Mouse (Mus musculus): Measurements from ENCODE around the gene Myh14. TPM values are rescaled to one million over a fixed set of nuclear protein-coding genes. Genes with fewer than 3 reads are reported as not detected.

The Myh14 gene
- polyA plus RNA-seq, 1 experiment from 2014 or later: 1.5 TPM

- ATAC-seq: no peak
- H3K36me3 ChIP-seq (replicated peaks; ENCODE audit: insufficient read depth, low read length): no peaks in the 10 kb centered on the region; the same call in 1 of the 2 replicates
- TF ChIP-seq EP300 (IDR thresholded peaks at IDR 0.05; ENCODE audit: low read depth): no peak
- no peak for TF ChIP-seq CTCF (IDR thresholded peaks at IDR 0.05; ENCODE audit: low read depth)
- no peak overlapping the region for H3K9ac ChIP-seq (replicated peaks)
- no peaks in the 10 kb centered on the region for H3K9me3 ChIP-seq (ENCODE audit: low read length)
- WGBS (ENCODE audit: insufficient replicate concordance): 68% methylated on average over 1 of the region's 1 CpGs
- DNase-seq: no peak
- no peak overlapping the region for H3K4me2 ChIP-seq (ENCODE audit: low read depth, low read length)
- H3K27me3 ChIP-seq (ENCODE audit: insufficient read depth, low read length): peaks cover 26% of the 10 kb centered on the region
- 0 out of 2 replicates have a peak, but pooled peaks cover 4% of the 10 kb centered on the region for H3K4me1 ChIP-seq (ENCODE audit: insufficient read depth)
- H3K4me3 ChIP-seq (ENCODE audit: low read depth, low read length): no peak overlapping the region
- no peak overlapping the region for H3K27ac ChIP-seq (ENCODE audit: low read depth)
Measured at GRCm38 (mm10) chr7:44583146-44583545, 87.5 kb downstream of the Myh14 start.

- TF ChIP-seq EP300 (IDR thresholded peaks at IDR 0.05; ENCODE audit: low read depth) (no peak), CTCF (IDR thresholded peaks at IDR 0.05; ENCODE audit: low read depth) (no peak)
- H3K9ac ChIP-seq (replicated peaks): no peak overlapping the region
- H3K4me3 ChIP-seq (ENCODE audit: low read depth, low read length): no peak overlapping the region
- 0 out of 2 replicates have a peak, but pooled peaks cover 4% of the 10 kb centered on the region for H3K4me1 ChIP-seq (ENCODE audit: insufficient read depth)
- 50% methylated on average over 5 of the region's 5 CpGs for WGBS (ENCODE audit: insufficient replicate concordance)
- ATAC-seq (no peak), DNase-seq (no peak)
- H3K4me2 ChIP-seq (ENCODE audit: low read depth, low read length): no peak overlapping the region
- no peaks in the 10 kb centered on the region for H3K9me3 ChIP-seq (ENCODE audit: low read length)
- no peak overlapping the region for H3K27ac ChIP-seq (ENCODE audit: low read depth)
- H3K36me3 ChIP-seq (replicated peaks; ENCODE audit: insufficient read depth, low read length): no peaks in the 10 kb centered on the region; the same call in 1 of the 2 replicates
- peaks cover 22% of the 10 kb centered on the region for H3K27me3 ChIP-seq (ENCODE audit: insufficient read depth, low read length)
Measured at GRCm38 (mm10) chr7:44582709-44583108, 87.9 kb downstream of the Myh14 start.

- no peak overlapping the region for H3K4me2 ChIP-seq (ENCODE audit: low read depth, low read length)
- no peak overlapping the region for H3K27ac ChIP-seq (ENCODE audit: low read depth)
- no peak overlapping the region for H3K4me3 ChIP-seq (ENCODE audit: low read depth, low read length)
- WGBS (ENCODE audit: insufficient replicate concordance): 67% methylated on average over 6 of the region's 6 CpGs
- peaks cover 11% of the 10 kb centered on the region for H3K27me3 ChIP-seq (ENCODE audit: insufficient read depth, low read length)
- H3K9ac ChIP-seq (replicated peaks): no peak overlapping the region
- no peak for DNase-seq
- no peaks in the 10 kb centered on the region; the same call in 1 of the 2 replicates for H3K36me3 ChIP-seq (replicated peaks; ENCODE audit: insufficient read depth, low read length)
- H3K9me3 ChIP-seq (ENCODE audit: low read length): no peaks in the 10 kb centered on the region
- TF ChIP-seq CTCF (IDR thresholded peaks at IDR 0.05; ENCODE audit: low read depth): no peak
- TF ChIP-seq EP300 (IDR thresholded peaks at IDR 0.05; ENCODE audit: low read depth): no peak
- ATAC-seq: no peak
- no peaks in the 10 kb centered on the region for H3K4me1 ChIP-seq (ENCODE audit: insufficient read depth)
Measured at GRCm38 (mm10) chr7:44581637-44582036, 89.0 kb downstream of the Myh14 start.

GRCm38 (mm10) chr7:44576333-44576844 is 94.3 kb downstream of the Myh14 start:
- Histone ChIP-seq H3K27ac (ENCODE audit: low read depth) (no peak overlapping the region), H3K36me3 (replicated peaks; ENCODE audit: insufficient read depth, low read length) (no peaks in the 10 kb centered on the region; the same call in 1 of the 2 replicates), H3K4me3 (ENCODE audit: low read depth, low read length) (no peak overlapping the region), H3K4me2 (ENCODE audit: low read depth, low read length) (no peak overlapping the region), H3K9ac (replicated peaks) (no peak overlapping the region), H3K9me3 (ENCODE audit: low read length) (no peaks in the 10 kb centered on the region), H3K27me3 (ENCODE audit: insufficient read depth, low read length) (no peaks in the 10 kb centered on the region), H3K4me1 (ENCODE audit: insufficient read depth) (0 out of 2 replicates have a peak, but pooled peaks cover 3% of the 10 kb centered on the region)
- no peak for ATAC-seq
- TF ChIP-seq EP300 (IDR thresholded peaks at IDR 0.05; ENCODE audit: low read depth) (no peak), CTCF (IDR thresholded peaks at IDR 0.05; ENCODE audit: low read depth) (no peak)
- DNase-seq: no peak
- whole genome bisulfite sequencing (ENCODE audit: insufficient replicate concordance): 53% methylated on average over 5 of the region's 5 CpGs

GRCm38 (mm10) chr7:44572956-44573484 is 97.6 kb downstream of the Myh14 start:
- no peaks in the 10 kb centered on the region for H3K27me3 ChIP-seq (ENCODE audit: insufficient read depth, low read length)
- H3K9ac ChIP-seq (replicated peaks): 0 out of 2 replicates have a peak overlapping the region, but pooled peaks have one; percentile 21
- peak overlapping the region; percentile 59 for H3K4me2 ChIP-seq (ENCODE audit: low read depth, low read length)
- peak overlapping the region; percentile 36 for H3K4me3 ChIP-seq (ENCODE audit: low read depth, low read length)
- 35% methylated on average over 5 of the region's 5 CpGs for WGBS (ENCODE audit: insufficient replicate concordance)
- no peak for ATAC-seq
- no peak for TF ChIP-seq EP300 (IDR thresholded peaks at IDR 0.05; ENCODE audit: low read depth)
- TF ChIP-seq CTCF (IDR thresholded peaks at IDR 0.05; ENCODE audit: low read depth): no peak
- H3K36me3 ChIP-seq (replicated peaks; ENCODE audit: insufficient read depth, low read length): no peaks in the 10 kb centered on the region
- no peaks in the 10 kb centered on the region for H3K9me3 ChIP-seq (ENCODE audit: low read length)
- DNase-seq: no peak
- H3K4me1 ChIP-seq (ENCODE audit: insufficient read depth): peaks cover 9% of the 10 kb centered on the region; the same call in 1 of the 2 replicates
- peak overlapping the region; percentile 71 for H3K27ac ChIP-seq (ENCODE audit: low read depth)

GRCm38 (mm10) chr7:44572213-44572701 is 98.4 kb downstream of the Myh14 start, which contains the start of gene Napsa:
Napsa (plus strand) TSS chr7:44572380.
- ATAC-seq: peak; percentile 74
- Histone ChIP-seq H3K36me3 (replicated peaks; ENCODE audit: insufficient read depth, low read length) (no peaks in the 10 kb centered on the region), H3K9ac (replicated peaks) (0 out of 2 replicates have a peak within 1 kb of the TSS, but pooled peaks have one; percentile 21), H3K4me2 (ENCODE audit: low read depth, low read length) (peak within 1 kb of the TSS; percentile 59), H3K9me3 (ENCODE audit: low read length) (no peaks in the 10 kb centered on the region), H3K4me3 (ENCODE audit: low read depth, low read length) (peak within 1 kb of the TSS; percentile 36), H3K27me3 (ENCODE audit: insufficient read depth, low read length) (0 out of 2 replicates have a peak, but pooled peaks cover 2% of the 10 kb centered on the region), H3K4me1 (ENCODE audit: insufficient read depth) (peaks cover 9% of the 10 kb centered on the region; the same call in 1 of the 2 replicates), H3K27ac (ENCODE audit: low read depth) (peak within 1 kb of the TSS; percentile 71)
- 16% methylated on average over 7 of the region's 7 CpGs for WGBS (ENCODE audit: insufficient replicate concordance)
- no peak for TF ChIP-seq CTCF (IDR thresholded peaks at IDR 0.05; ENCODE audit: low read depth)
- TF ChIP-seq EP300 (IDR thresholded peaks at IDR 0.05; ENCODE audit: low read depth): no peak
- DNase-seq: peak; percentile 70
